Mouse (Mus musculus) G1E (cell line): ENCODE data around the gene Nup54.

Experiments
- CTCF ChIP-seq: IDR thresholded peaks from 2 replicates; pipeline ENCODE4 v1.5.1; 2012; ENCODE audit warnings: low read depth, low read length, inconsistent platforms, mixed read lengths
- GATA2 ChIP-seq: IDR thresholded peaks from 2 replicates; pipeline ENCODE4 v1.6.1; 2012; ENCODE audit warnings: low read depth, low read length, inconsistent platforms, borderline replicate concordance
- TAL1 ChIP-seq: conservative IDR thresholded peaks from 2 replicates; pipeline ENCODE4 v1.6.1; 2012; ENCODE audit warnings: low read depth, low read length, inconsistent platforms, mixed read lengths

DNA sequence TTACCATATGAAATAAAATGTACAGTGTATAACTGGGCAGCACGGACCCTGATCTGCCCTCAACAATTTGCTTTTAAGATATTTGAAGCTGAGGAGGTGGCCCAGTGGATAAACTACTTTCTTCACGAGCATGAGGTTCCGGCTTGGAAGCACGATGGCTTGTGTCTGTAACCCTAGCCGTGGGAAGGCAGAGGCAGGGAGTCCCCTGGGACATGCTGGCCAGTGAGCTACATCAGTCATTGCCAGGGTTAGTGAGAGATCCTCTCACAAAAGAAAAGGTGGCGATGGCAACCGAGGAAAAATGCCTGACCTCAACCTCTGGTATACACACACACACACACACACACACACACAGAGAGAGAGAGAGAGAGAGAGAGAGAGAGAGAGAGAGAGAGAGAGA, 51.3 kb downstream of the Nup54 start:
- TF ChIP-seq GATA2, result no peak
- TF ChIP-seq CTCF, result no peak
- TF ChIP-seq TAL1, result no peak
